Mouse (Mus musculus) liver, postnatal 0 days (tissue): ENCODE measurements at regions not wholly inside any gene's neighbourhood (a gene's known extent, or its start where the extent isn't known, plus 50 kb on each side); places are given as distances from the start of the nearest gene placed in this dataset.

Experiments used
- ATAC-seq: fragments of 200-750 bp; cut with Nextera tagmentation; 2 replicates; pipeline ENCODE4 v1.8.0; 2017; ENCODE audit warnings: mild to moderate bottlenecking, moderate library complexity
- DNase-seq: peaks from one replicate; pipeline ENCODE4 v3.0.0-alpha.2; 2016
- H3K27ac ChIP-seq: fragments of 300-500 bp; sonication (generic); 2 replicates; pipeline ENCODE4 v1.5.1; 2014; ENCODE audit warnings: antibody characterized with exemption, moderate library complexity, mild to moderate bottlenecking, low read depth
- H3K27me3 ChIP-seq: fragments of 300-500 bp; sonication (generic); 2 replicates; pipeline ENCODE4 v1.6.1; 2014; ENCODE audit warnings: low read length, control low read depth, mixed read lengths; ENCODE audit not compliant: insufficient read depth
- H3K36me3 ChIP-seq: fragments of 300-500 bp; sonication (generic); replicated peaks from 2 replicates; pipeline ENCODE4 v1.6.1; 2014; ENCODE audit warnings: mild to moderate bottlenecking, control low read depth, low read length, moderate library complexity, mixed read lengths; ENCODE audit not compliant: insufficient read depth
- H3K4me1 ChIP-seq: fragments of 300-500 bp; sonication (generic); 2 replicates; pipeline ENCODE4 v1.6.1; 2014; ENCODE audit warnings: antibody characterized with exemption, mild to moderate bottlenecking, control low read depth; ENCODE audit not compliant: insufficient read depth
- H3K4me2 ChIP-seq: fragments of 300-500 bp; sonication (generic); 2 replicates; pipeline ENCODE4 v1.6.1; 2014; ENCODE audit warnings: low read depth, mild to moderate bottlenecking, low read length, moderate library complexity, mixed read lengths
- H3K4me3 ChIP-seq: fragments of 300-500 bp; sonication (generic); 2 replicates; pipeline ENCODE4 v1.5.1; 2014; ENCODE audit warnings: low read depth, low read length
- H3K9ac ChIP-seq: fragments of 300-500 bp; sonication (generic); replicated peaks from 2 replicates; pipeline ENCODE4 v1.6.1; 2014; ENCODE audit warnings: mild to moderate bottlenecking, moderate library complexity
- H3K9me3 ChIP-seq: fragments of 300-500 bp; sonication (generic); 2 replicates; pipeline ENCODE4 v1.6.1; 2016; ENCODE audit warnings: mild to moderate bottlenecking, control low read depth, low read length, mixed read lengths
- CTCF ChIP-seq: sonication (generic); IDR thresholded peaks from 2 replicates; pipeline ENCODE4 v1.5.1; 2016; ENCODE audit warnings: antibody characterized with exemption, low read depth
- EP300 ChIP-seq: IDR thresholded peaks from 2 replicates; pipeline ENCODE4 v1.6.1; 2016; ENCODE audit warnings: antibody characterized with exemption, low read depth, mild to moderate bottlenecking
- WGBS: fragments of 180-500 bp; shearing (Covaris S2); extraction: QIAGEN DNeasy Blood & Tissue Kit; methylation state at CpG from one replicate; pipeline ENCODE4 v1.1.7; 2014; ENCODE audit not compliant: insufficient replicate concordance; 5-methylcytosine and 5-hydroxymethylcytosine counted together

DNA sequence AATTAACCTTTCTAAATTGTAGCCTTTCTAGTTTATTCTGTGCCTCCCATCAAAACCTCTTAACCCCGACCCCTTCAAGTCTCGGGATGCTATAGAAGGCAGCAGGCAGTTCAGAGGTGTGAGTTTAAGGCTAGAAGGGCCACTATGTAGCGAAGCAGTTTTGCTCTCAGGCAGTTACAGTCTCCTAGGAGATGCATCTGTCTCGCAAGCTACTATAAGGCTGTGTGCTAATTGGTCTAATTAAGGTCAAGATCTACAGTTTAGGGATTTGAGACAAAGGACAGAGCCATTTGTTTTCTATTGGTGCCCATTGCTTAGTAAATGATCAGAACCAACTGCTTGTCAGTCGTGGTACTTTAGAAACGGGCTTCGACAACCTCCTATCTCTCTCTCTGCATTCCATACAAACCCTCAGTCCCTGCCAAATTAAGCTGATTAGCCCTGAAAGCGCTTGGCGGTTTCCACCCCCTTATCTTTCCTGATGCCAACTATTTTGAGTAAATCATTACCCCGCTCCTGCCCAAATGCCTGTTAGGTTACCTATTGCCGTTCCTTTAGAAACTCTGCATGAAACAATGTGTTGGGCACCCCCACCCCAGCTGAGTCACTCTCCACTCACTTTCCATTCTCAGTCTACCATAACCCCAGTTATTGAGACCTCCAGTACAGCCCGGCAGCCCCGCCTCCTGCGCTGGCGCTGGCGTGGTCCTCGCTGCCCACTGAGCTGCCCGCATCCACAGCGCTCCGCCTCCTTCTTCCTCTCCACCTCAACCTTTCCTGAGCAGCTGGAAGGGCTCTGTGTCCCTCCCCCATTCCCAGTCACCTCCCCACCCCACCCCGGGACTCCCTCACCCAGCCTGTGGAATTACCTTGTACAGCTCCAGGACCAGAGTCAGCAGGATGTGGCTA lies 59.9 kb upstream of the Ptpn13 start:
- no peaks in the 10 kb centered on the region for H3K27me3 ChIP-seq
- no peak overlapping the region for H3K4me3 ChIP-seq
- H3K27ac ChIP-seq: no peak overlapping the region
- H3K4me2 ChIP-seq: no peak overlapping the region
- ATAC-seq (no peak), DNase-seq (no peak)
- 75% methylated on average over 21 of the region's 21 CpGs for WGBS
- no peaks in the 10 kb centered on the region for H3K4me1 ChIP-seq
- no peaks in the 10 kb centered on the region for H3K36me3 ChIP-seq
- H3K9ac ChIP-seq: no peak overlapping the region
- TF ChIP-seq EP300: no peak
- TF ChIP-seq CTCF: no peak
- no peaks in the 10 kb centered on the region for H3K9me3 ChIP-seq

DNA sequence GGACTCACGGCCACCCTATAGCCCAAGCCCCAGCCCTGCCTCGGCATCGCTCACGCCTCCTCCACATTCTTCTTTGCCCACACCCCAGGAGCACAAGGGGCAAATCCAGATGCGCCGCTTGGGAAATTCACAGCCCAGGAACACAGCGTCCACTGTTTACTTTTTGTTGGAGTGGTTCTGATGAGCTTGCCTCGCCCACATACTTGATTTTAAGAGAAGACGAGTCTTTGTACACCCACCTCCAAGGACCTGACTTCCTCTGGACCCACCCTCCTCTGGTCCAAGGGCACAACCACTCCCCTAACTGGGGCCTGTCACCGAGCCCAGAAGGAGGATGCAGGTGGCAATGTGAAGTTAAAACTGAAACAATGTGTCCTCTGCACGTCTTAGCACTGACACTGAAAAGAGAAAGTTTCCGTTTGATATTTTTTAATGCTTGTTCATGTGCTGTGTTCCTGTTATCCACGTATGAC lies 64.2 kb upstream of the Ptpn13 start:
- WGBS: 71% methylated on average over 13 of the region's 13 CpGs
- no peak for ATAC-seq

DNA sequence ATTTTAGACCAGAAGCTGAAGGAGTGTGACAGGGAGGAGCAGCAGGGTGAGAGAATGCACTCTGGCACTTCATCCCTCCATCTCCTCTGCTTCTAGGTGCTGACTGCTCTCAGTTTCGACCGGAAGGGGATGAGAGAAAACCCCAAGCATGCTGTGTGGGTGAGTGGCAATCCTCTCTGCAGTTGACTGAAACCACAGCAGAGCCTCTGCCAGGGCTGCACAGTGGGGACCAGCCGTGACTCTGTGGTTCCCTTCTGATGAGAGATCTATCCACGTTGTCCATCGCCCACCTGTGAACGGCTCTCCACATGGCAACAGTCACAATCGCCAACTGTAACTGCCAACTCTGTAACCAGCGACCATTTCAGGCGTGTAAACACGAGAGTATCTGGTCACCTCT lies 64.6 kb upstream of the Ptpn13 start:
- no peak for ATAC-seq
- no peak overlapping the region for H3K27ac ChIP-seq

More for the DNA sequence above, 64.2 kb upstream of the Ptpn13 start:
- Histone ChIP-seq H3K4me1 (no peaks in the 10 kb centered on the region), H3K4me2 (no peak overlapping the region), H3K36me3 (no peaks in the 10 kb centered on the region), H3K4me3 (no peak overlapping the region), H3K9me3 (no peaks in the 10 kb centered on the region), H3K27ac (no peak overlapping the region), H3K9ac (no peak overlapping the region), H3K27me3 (no peaks in the 10 kb centered on the region)
- DNase-seq: no peak
- TF ChIP-seq EP300: no peak
- TF ChIP-seq CTCF: no peak

DNA sequence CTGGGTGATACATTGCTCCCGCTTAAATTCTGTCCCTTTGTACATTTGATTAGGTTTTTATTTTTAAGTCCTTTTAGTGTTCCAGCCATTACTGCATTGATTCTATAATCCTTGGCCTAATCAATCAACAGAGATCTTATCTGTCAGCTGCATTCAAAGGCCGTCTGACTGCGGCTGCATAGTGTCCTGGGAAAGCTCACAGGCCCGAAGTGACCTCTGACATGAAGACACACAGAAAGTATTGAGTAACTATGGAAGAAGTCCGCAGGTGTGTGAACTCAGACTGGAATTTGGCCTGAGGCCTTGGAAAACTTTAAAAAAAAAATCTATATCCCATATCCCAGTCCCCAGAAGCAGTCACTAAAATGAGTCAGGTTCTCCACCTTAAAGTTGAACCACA lies 67.4 kb upstream of the Ptpn13 start:
- no peak overlapping the region for H3K4me3 ChIP-seq
- no peaks in the 10 kb centered on the region for H3K27me3 ChIP-seq
- H3K36me3 ChIP-seq: no peaks in the 10 kb centered on the region
- H3K27ac ChIP-seq: no peak overlapping the region
- WGBS: 57% methylated on average over 5 of the region's 5 CpGs
- ATAC-seq: peak; percentile 61
- no peaks in the 10 kb centered on the region for H3K4me1 ChIP-seq
- peak; percentile 19 for DNase-seq
- H3K9me3 ChIP-seq: no peaks in the 10 kb centered on the region
- TF ChIP-seq EP300: peak; percentile 46; the same call in 1 of the 2 replicates
- TF ChIP-seq CTCF: no peak
- H3K4me2 ChIP-seq: no peak overlapping the region
- no peak overlapping the region for H3K9ac ChIP-seq

More for the DNA sequence above, 64.6 kb upstream of the Ptpn13 start:
- Histone ChIP-seq H3K4me1 (no peaks in the 10 kb centered on the region), H3K4me3 (no peak overlapping the region), H3K27me3 (no peaks in the 10 kb centered on the region), H3K36me3 (no peaks in the 10 kb centered on the region), H3K9ac (no peak overlapping the region), H3K9me3 (no peaks in the 10 kb centered on the region), H3K4me2 (no peak overlapping the region)
- no peak for TF ChIP-seq EP300
- TF ChIP-seq CTCF: no peak
- 70% methylated on average over 10 of the region's 10 CpGs for WGBS
- no peak for DNase-seq

DNA sequence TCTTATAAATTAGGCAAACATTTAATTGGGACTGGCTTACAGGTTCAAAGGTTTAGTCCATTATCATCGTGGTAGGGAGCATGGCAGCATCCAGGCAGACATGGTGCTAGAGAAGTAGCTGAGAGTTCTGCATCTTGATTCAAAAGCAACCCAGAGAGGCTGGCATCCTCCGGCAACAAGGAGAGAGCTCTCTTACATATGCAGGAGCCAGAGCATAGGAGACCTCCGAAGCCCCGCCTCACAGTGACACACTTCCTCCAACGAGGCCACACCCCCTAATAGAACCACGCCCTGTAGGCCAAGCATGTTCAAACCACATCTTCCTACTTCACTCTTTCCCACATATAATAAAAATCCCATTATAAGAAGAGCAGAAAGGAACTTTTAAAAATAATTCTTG lies 68.5 kb upstream of the Ptpn13 start:
- no peaks in the 10 kb centered on the region for H3K36me3 ChIP-seq
- H3K4me1 ChIP-seq: no peaks in the 10 kb centered on the region
- H3K4me3 ChIP-seq: no peak overlapping the region
- H3K27ac ChIP-seq: no peak overlapping the region
- H3K4me2 ChIP-seq: peak overlapping the region; percentile 36; the same call in 1 of the 2 replicates
- 67% methylated on average over 6 of the region's 6 CpGs for WGBS
- H3K27me3 ChIP-seq: no peaks in the 10 kb centered on the region
- ATAC-seq (no peak), DNase-seq (peak; percentile 21)
- no peaks in the 10 kb centered on the region for H3K9me3 ChIP-seq
- TF ChIP-seq EP300 (no peak), CTCF (no peak)
- H3K9ac ChIP-seq: no peak overlapping the region

DNA sequence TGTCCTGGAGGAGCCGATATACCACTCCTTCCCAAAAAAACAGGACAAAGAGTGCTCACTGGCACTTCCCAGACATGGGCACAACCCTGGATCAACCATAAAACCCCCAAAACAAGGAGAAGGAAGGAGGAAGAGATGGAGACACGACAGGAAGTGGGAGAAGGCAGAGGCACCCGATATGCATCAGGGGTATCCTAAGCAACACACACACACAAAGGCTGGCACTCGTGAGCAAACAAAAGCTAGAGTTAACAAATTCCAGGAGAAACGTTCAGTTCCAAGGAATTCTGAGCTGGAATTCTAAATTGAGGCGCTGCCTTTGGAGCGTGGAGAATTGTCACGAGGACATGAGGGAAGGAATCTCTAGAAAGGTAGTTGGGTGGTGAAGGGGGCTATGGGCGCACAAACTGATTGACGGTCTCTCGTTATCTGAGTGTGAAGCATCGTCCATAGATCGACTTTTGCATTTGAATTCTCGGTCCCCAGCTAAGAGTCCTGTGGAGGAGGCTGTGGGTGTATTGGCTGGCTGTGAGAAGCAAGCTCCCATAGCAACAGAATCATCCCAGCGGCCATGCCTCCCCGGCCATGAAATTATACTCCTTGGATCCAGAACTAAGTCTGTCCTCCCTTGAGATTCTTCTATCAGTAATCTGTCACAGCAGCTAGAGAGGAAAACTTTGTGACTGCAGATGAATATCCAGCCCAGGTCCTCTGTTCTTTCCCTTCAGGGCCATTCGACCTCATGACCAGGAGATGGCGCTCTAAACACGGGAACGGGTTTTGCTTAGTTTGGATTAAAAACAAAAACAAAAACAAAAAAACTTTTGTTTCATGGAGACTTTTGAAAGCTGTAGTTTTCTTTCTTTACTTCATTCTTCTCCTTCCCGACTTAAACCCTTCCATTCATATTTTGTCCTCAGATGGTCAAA lies 69.4 kb upstream of the Ptpn13 start:
- no peaks in the 10 kb centered on the region for H3K36me3 ChIP-seq
- H3K9me3 ChIP-seq: no peaks in the 10 kb centered on the region
- DNase-seq (peak; percentile 34), ATAC-seq (no peak)
- TF ChIP-seq CTCF (peak; percentile 77), EP300 (no peak)
- peak overlapping the region; percentile 36; the same call in 1 of the 2 replicates for H3K4me2 ChIP-seq
- WGBS: 36% methylated on average over 21 of the region's 21 CpGs
- no peaks in the 10 kb centered on the region for H3K27me3 ChIP-seq
- H3K9ac ChIP-seq: no peak overlapping the region
- H3K4me1 ChIP-seq: no peaks in the 10 kb centered on the region
- H3K4me3 ChIP-seq: no peak overlapping the region
- H3K27ac ChIP-seq: no peak overlapping the region
